Mouse (Mus musculus): ENCODE results near the gene Kmt2d.

GRCm38 (mm10) chr15:98849956-98850600 is 20.9 kb downstream of the Kmt2d start:
- no peak for TF ChIP-seq GATA1 (IDR thresholded peaks at IDR 0.05; ENCODE audit: borderline replicate concordance, low read length)
- no peak for TF ChIP-seq FLI1 (IDR thresholded peaks at IDR 0.05; ENCODE audit: low read length)

Data from megakaryocyte, embryonic 14.5 days (primary cell).